Mouse (Mus musculus): ENCODE measurements around the gene Lin7a.

DNA sequence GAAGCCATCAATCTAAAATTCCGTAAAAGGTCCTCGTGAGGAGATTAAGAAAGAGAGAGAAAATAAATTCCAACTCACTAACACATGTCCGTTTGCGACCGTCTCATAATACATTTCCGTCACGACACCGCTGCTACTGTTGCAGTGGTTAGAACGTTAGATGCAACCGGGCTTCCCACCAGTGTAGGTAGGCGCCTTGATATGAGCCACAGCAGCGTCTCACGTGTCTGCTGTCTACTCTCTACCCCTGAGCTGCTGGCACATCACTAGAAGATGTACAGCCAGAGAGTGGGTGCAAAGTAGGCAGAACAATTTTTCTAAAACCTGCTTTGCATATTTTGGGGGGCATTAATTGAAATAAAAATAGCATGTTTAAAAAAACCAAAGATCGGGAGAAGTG lies 146.8 kb downstream of the Lin7a start:
- TF ChIP-seq CTCF (IDR thresholded peaks at IDR 0.05; ENCODE audit: low read depth) (no peak), EP300 (IDR thresholded peaks at IDR 0.05; ENCODE audit: low read depth) (no peak)

Data from liver, postnatal 0 days (tissue).